Mouse (Mus musculus) c-Kit-negative CD71-positive TER-119-positive erythroid progenitor cells, embryonic 14.5 days (primary cell): ENCODE results near the gene Pcsk7.

Experiments used
- DNase-seq: peaks from one replicate; pipeline ENCODE4 v3.0.0-alpha.2; 2013; ENCODE audit warnings: low read depth, low spot score

Gene Pcsk7

DNA sequence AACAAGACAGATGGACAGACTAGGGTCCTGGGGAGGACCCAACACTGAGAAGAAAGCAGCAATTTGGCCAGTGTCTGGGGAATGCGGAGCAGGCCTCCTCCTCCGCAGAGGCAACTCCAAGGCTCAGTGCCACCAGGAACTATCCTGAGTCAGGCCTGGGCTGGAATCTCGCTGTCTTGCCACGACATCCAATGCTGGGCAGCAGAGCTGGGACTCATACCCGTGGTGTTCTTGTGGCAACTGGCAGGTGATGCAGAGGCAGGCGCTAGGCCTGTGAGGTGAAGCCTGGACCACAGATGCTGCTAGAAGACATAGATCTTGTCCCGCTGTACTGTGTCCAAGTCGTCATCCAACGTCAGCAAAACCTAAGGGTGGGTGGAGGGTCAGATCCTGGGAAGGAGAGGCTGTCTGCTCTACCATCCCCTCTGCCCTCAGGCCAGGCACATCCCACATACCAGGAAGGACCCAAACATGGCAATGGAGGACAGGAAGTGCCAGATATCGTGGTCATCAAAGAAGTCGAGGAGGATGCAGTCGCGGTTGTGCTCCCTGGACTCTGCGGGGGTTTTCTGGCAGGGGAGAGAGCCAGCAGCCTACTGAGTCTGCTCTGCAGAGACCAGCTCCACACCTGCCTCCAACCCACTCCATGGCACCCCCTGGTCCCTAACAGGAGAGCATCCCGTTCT, 32.8 kb downstream of the Pcsk7 start:
- no peak for DNase-seq

GRCm38 (mm10) chr9:45939794-45940193, 33.5 kb downstream of the Pcsk7 start:
- no peak for DNase-seq

DNA sequence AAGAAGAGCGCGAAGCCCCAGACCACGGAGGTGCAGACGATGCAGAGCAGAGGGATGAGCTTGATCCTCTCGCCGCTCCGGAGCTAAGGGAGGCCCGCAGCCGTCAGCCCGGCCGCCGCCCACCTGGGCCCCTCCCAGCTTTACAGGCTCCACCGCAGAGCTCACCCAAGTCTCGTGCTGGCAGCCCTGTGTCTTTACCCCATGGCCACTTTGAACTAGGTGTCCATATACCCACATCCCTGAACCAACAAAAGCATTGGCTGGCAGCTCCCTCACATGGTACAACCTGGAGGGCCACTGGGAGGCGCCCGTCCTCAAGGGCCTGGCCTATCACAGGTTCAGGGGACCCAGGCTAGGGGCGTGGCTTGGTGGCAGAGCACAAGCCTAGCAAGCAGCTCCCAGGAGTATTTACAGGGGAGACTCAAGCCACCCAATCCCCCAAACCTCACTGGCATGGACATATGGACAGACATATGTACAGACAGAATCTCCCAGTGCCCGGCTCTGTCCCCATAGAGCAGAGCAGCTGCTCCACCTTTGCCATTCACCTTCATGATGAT, 35.1 kb downstream of the Pcsk7 start:
- peak; percentile 28 for DNase-seq

GRCm38 (mm10) chr9:45942464-45942863, 36.2 kb downstream of the Pcsk7 start:
- no peak for DNase-seq

DNA sequence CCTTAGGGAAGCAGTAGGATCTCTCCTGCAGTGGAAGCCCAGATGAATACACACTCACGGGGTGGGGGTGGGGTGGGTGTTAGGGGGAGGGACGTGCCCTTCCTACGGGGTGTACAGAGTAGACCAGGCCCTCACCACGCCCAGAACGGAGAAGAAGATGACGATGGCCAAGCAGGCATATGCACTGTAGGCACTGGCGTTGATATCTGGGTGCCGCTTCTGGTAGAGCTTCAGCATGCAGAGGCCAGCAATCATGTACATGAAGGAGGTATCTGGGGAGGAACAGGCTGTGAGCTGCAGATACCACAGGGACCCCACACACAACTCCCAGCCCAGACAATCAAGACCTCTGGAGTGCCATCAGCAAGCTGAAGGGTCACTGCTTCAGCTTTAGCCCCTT, 36.6 kb downstream of the Pcsk7 start:
- DNase-seq = no peak

DNA sequence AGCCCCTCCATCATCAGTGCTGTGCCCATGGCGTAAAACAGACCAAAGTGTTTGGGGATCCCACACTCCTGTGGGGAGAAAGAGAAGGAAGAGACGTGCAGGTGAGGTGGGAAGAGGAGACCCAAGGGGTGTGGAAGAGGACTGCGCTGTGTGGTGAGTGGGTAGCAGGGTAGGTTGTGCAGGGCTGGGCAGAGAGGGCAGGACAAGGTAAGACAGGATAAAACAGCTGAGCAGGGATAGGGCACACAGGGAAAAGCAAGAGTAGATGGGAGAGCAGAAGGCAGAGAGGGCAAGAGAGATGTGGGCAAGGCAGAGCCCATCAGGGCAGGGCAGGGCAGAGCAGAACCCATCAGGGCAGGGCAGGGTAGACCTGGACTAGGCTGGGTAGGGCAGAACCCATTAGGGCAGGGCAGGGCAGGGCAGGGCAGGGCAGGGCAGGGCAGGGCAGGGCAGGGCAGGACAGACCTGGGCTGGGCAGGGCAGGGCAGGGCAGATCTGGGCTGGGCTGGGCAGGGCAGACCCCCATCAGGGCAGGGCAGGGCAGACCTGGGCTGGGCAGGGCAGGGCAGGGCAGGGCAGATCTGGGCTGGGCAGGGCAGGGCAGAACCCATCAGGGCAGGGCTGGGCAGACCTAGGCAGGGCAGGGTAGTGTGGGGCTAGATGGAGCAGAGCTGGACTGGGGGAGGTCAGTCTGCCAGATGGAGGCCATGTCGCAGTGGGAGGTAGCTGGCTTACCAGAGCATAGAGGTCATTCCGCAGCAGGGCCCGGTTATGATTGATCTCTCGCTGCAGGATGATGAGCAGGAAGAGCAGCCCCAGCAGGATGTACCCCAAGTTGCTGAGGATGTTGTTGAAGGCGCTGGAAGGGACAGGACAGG, 37.6 kb downstream of the Pcsk7 start:
- no peak for DNase-seq

DNA sequence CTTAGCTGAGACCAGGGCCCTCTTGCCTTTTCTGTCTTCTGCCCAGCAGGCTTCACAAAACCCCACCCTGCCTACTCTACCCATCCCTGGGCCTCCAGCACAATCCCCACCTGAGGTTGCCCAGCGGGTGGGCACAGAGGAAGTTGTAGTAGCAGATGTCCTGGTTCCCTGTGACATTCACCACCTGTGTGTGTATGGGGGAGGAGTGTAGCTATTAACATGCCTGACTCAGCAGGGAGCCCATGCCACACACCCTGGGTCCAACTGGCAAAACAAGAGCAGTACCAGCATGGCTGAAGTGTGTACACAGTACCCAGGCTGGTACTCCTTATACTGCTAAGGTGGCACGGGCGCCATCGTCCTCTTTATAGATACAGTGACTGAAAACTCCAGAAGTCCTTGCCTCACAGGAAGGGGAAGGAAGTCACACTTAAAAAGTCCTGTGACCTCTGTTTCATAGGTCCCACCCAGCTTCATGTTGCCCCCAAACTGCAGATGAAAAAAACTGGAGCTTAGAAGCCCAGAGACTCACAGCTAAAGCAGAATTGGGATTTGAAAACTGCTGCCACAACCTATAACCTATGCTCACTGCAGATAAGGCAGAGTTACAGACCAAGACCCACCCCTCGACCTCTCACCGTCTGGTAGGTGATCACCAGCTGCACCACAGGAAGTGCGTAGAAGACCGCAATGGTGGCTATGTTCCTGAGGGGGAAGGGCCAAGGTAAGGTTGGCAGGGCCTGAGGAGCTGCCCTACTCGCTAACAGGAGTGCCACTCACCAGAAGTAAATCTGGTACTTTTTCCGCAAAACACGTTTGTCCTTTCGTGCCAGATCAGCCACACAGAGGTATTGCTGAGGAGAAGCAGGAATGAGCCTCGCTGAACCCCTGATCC, 38.5 kb downstream of the Pcsk7 start:
- DNase-seq = no peak

GRCm38 (mm10) chr9:45945721-45946120, 39.4 kb downstream of the Pcsk7 start:
- DNase-seq = no peak

DNA sequence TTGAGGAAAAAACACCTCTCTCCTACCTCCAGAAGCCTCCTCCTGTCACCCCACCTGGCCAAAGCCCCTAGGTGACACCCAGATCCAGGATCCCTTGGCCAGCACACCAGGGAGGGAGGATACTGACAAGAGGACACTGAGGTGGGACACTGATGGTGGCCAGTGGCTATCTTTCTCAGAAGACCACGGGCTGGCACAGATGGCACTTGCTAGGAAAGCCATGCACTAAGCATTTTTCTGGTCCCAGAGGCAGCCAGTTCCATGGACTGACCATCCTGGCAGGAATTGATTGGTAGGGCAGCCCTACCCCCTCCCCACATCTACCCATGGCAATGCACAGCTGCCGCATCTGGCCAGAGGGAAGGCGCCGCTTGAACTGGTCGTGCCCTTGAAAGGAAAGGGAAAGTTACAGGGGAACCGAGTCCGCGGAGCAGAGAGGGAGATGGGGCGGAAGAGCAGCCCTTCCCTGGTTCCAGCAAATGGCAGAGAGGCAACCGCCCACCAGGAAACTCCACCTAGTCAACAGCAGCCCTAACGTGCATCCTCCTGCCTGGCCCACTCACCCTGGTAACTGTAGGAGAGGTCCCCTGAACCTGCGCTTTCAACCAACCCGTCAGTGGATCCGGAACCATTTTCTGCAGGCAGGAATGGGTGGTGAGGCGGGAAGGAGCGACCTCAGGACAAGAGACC, 40.0 kb downstream of the Pcsk7 start:
- no peak for DNase-seq

DNA sequence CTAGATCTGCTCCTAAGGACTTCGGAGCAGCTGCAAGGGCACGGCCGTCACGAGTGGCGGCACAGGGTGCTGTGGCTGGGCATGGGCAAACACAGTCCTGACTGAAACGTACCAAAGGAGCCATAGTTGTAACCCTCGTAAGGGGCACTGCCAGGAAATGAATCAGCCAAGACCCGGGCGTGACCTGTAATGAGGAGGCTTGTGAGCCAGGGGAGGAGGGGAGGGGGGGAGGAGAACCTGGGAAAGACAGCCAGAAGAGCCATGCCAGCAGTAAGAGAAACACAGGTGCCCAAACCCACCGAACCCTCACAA, 40.5 kb downstream of the Pcsk7 start:
- no peak for DNase-seq

GRCm38 (mm10) chr9:45952057-45952456, 45.8 kb downstream of the Pcsk7 start:
- DNase-seq = no peak

GRCm38 (mm10) chr9:45952890-45953289, 46.6 kb downstream of the Pcsk7 start:
- DNase-seq = no peak

- DNase-seq = no peak
These were observed 47.4 kb downstream of the Pcsk7 start for GRCm38 (mm10) chr9:45953511-45954293.

GRCm38 (mm10) chr9:45954294-45955106, 48.2 kb downstream of the Pcsk7 start:
- peak; percentile 37 for DNase-seq

DNA sequence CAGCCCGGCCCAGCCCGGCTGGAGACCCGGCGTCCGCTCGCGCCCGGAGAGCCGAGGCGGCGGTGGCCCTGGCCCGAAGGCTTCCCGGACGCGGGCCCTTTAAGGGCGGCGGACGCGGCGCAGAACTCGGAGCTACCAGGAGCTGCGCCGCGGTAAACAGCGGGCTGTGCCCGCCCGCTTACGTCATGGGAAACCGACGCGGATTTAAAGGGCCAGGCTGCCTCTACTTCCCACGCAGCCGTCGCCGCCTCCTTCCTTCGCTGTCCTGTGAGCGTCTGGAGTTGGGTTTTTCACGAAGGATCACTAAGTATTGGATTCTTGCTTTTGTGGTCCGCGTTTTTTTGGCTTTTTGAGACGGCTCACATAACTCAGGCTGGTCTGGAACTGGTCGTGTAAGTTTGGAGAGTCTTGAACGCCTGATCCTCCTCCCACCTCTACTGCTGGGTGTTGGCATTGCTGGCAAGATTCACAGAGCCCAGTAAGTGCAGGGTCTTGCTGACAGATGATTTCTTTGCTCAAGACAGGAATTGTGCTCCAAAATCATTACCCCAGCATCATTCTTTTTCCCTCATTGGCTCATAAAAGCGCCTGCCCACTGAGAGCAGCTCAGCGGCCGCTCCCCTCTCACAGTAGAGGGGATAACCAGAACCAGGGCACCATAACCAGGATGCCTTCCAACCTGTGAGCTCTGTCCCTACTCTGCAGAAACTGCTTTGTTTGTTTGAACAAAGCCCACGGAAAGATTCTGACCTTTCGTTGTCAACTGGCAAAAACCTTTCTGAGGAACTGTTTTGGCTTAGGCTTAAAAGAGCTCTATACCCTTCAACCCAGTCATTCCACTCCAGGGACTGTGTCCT, 49.0 kb downstream of the Pcsk7 start, which contains the start of gene Sidt2:
Gene Sidt2, minus strand, starts transcription at position 152 of the 857 bp plus-strand sequence.
- DNase-seq = peak; percentile 70

DNA sequence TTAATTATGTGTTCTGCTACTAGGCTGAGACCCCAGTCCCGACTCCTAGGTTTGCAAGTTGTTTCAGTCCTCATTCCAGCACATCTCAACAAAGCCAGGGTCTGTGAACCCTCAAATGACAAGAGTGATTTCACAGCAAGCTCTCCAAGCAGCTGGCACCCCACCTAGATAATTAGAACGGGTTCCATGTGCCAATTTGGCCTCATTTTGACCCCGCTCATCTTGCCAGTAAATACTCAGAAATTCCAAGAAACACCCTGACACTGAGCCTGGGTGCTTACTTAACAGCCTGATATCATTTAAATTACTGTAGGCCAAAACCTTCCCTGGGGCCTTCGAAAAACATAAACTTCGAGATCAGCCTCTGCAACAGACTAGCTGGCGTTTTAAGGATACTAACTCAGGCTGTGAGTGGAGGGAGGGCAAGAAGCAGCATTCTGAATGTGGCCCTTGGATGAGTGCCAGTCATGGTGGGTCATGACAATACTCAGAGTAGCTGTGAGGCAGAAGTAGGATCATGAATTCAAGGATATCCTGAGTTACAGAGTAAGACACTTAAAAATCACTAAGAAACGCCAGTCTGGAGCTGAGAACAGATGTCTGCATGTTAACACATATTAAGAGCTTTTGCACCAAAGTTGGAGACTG, 51.9 kb downstream of the Pcsk7 start:
- no peak for DNase-seq

DNA sequence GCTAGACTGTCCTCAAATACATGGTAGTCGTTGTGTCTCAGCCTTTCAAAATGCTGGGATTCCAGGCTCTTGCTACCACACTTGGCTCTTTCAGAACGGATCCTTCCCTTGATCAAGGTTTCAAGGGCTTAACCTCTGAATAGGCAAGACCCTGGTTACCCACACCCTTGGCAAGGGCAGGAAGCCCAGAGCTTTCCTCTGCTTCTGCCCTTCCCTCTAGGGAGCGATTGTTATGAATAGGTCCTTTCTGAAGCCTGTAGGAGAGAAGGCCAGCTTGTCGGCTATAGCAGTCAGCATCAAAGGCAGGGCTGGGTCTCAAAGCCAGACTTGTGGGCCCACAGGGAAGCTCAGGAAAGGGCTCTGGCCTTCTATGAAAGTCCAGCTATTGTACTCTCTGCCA, 52.6 kb downstream of the Pcsk7 start:
- no peak for DNase-seq

DNA sequence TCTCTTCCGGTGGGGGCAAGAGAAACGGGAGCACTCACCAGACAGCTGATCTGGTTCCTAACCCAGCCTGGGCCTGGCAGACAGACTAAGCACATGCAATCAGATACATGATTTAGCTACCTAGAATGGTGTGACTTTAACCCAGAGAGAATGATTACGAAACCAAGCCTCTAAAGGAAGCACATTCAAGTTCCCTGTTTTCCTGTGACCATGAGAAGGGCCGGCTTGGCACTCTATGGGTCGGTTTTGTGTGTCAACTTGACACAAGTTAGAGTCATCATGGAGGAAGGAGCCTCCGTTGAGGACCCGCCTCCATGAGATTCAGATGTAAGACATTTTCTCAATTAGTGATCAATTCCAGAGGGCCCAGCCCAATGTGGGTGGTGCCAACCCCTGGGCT, 53.4 kb downstream of the Pcsk7 start:
- no peak for DNase-seq
